Mouse (Mus musculus) forebrain, embryonic 15.5 days (tissue): ENCODE measurements around the gene Ppil1. TPM values are rescaled to one million over a fixed set of nuclear protein-coding genes. Genes with fewer than 3 reads are reported as not detected.

Source experiments
- ATAC-seq: fragments of 200-750 bp; cut with Nextera tagmentation; replicated peaks from 2 replicates; pipeline ENCODE4 v1.8.0; 2017; ENCODE audit warnings: mild to moderate bottlenecking, moderate TSS enrichment, moderate library complexity
- H3K27ac ChIP-seq: fragments of 300-500 bp; sonication (generic); replicated peaks from 2 replicates; pipeline ENCODE4 v1.5.1; 2015; ENCODE audit warnings: mild to moderate bottlenecking, inconsistent platforms
- H3K27me3 ChIP-seq: fragments of 300-500 bp; sonication (generic); 2 replicates; pipeline ENCODE4 v1.6.1; 2015; ENCODE audit warnings: inconsistent platforms
- H3K36me3 ChIP-seq: fragments of 300-500 bp; sonication (generic); 2 replicates; pipeline ENCODE4 v1.6.1; 2015; ENCODE audit warnings: mild to moderate bottlenecking, inconsistent platforms
- H3K4me1 ChIP-seq: fragments of 300-500 bp; sonication (generic); 2 replicates; pipeline ENCODE4 v1.6.1; 2015; ENCODE audit warnings: inconsistent platforms
- H3K4me2 ChIP-seq: fragments of 300-500 bp; sonication (generic); replicated peaks from 2 replicates; pipeline ENCODE4 v1.6.1; 2015; ENCODE audit warnings: mild to moderate bottlenecking, inconsistent platforms
- H3K4me3 ChIP-seq: fragments of 300-500 bp; sonication (generic); 2 replicates; pipeline ENCODE4 v1.5.1; 2015; ENCODE audit warnings: mild to moderate bottlenecking, inconsistent platforms
- H3K9ac ChIP-seq: fragments of 300-500 bp; sonication (generic); replicated peaks from 2 replicates; pipeline ENCODE4 v1.6.1; 2015; ENCODE audit warnings: mild to moderate bottlenecking, inconsistent platforms
- H3K9me3 ChIP-seq: fragments of 300-500 bp; sonication (generic); 2 replicates; pipeline ENCODE4 v1.6.1; 2016; ENCODE audit warnings: inconsistent platforms
- WGBS: fragments of 180-500 bp; shearing (Covaris S2); methylation state at CpG from one replicate; pipeline ENCODE4 v1.1.7; 2015; ENCODE audit warnings: mixed read lengths; 5-methylcytosine and 5-hydroxymethylcytosine counted together
- polyA plus RNA-seq: library from polyadenylated mRNA; unstranded; fragments of >200 nt; fragmentation: Nextera tagmentation; extraction: Ambion mirVana; gene quantifications from 2 replicates; pipeline ENCODE4 v1.2.1, GENCODE M21; 2015

The Ppil1 gene
- polyA plus RNA-seq, 1 experiment from 2014 or later = 128 TPM

GRCm38 (mm10) chr17:29214193-29214456 lies 49.9 kb downstream of the Ppil1 start:
- Histone ChIP-seq H3K4me1 (peaks cover 25% of the 10 kb centered on the region), H3K4me2 (no peak overlapping the region), H3K27ac (peak overlapping the region; percentile 31), H3K9ac (no peak overlapping the region), H3K36me3 (no peaks in the 10 kb centered on the region), H3K27me3 (no peaks in the 10 kb centered on the region), H3K9me3 (no peaks in the 10 kb centered on the region), H3K4me3 (no peak overlapping the region)
- 33% methylated on average over 4 of the region's 4 CpGs for WGBS
- no peak for ATAC-seq

- ATAC-seq = peak; percentile 65
- no peak overlapping the region for H3K4me3 ChIP-seq
- H3K4me1 ChIP-seq = peaks cover 25% of the 10 kb centered on the region
- H3K4me2 ChIP-seq = peak overlapping the region; percentile 26
- peak overlapping the region; percentile 31 for H3K27ac ChIP-seq
- H3K27me3 ChIP-seq = no peaks in the 10 kb centered on the region
- no peaks in the 10 kb centered on the region for H3K36me3 ChIP-seq
- WGBS = 1% methylated on average over 12 of the region's 12 CpGs
- no peaks in the 10 kb centered on the region for H3K9me3 ChIP-seq
- no peak overlapping the region for H3K9ac ChIP-seq
Observed at GRCm38 (mm10) chr17:29213381-29214192, 50.4 kb downstream of the Ppil1 start.

GRCm38 (mm10) chr17:29211836-29212235 lies 52.1 kb downstream of the Ppil1 start:
- 56% methylated on average over 7 of the region's 7 CpGs for WGBS
- Histone ChIP-seq H3K36me3 (no peaks in the 10 kb centered on the region), H3K4me2 (no peak overlapping the region)

GRCm38 (mm10) chr17:29210037-29210436 lies 53.9 kb downstream of the Ppil1 start:
- Histone ChIP-seq H3K36me3 (no peaks in the 10 kb centered on the region), H3K4me1 (peaks cover 22% of the 10 kb centered on the region), H3K9me3 (no peaks in the 10 kb centered on the region), H3K27me3 (no peaks in the 10 kb centered on the region), H3K4me2 (no peak overlapping the region), H3K9ac (no peak overlapping the region), H3K27ac (no peak overlapping the region), H3K4me3 (no peak overlapping the region)
- 98% methylated on average over 3 of the region's 3 CpGs for WGBS
- no peak for ATAC-seq

More at GRCm38 (mm10) chr17:29211836-29212235, 52.1 kb downstream of the Ppil1 start:
- no peaks in the 10 kb centered on the region for H3K9me3 ChIP-seq
- H3K9ac ChIP-seq = no peak overlapping the region
- no peak overlapping the region for H3K4me3 ChIP-seq
- no peaks in the 10 kb centered on the region for H3K27me3 ChIP-seq
- ATAC-seq = no peak
- peaks cover 25% of the 10 kb centered on the region for H3K4me1 ChIP-seq
- no peak overlapping the region for H3K27ac ChIP-seq

GRCm38 (mm10) chr17:29206052-29206451 lies 57.9 kb downstream of the Ppil1 start:
- H3K4me2 ChIP-seq = no peak overlapping the region
- no peak overlapping the region for H3K4me3 ChIP-seq
- H3K4me1 ChIP-seq = no peaks in the 10 kb centered on the region
- no peaks in the 10 kb centered on the region for H3K36me3 ChIP-seq
- H3K9me3 ChIP-seq = no peaks in the 10 kb centered on the region
- H3K9ac ChIP-seq = no peak overlapping the region
- 78% methylated on average over 7 of the region's 7 CpGs for WGBS
- no peaks in the 10 kb centered on the region for H3K27me3 ChIP-seq
- no peak overlapping the region for H3K27ac ChIP-seq
- no peak for ATAC-seq

- WGBS = 88% methylated on average over 6 of the region's 6 CpGs
- H3K36me3 ChIP-seq = no peaks in the 10 kb centered on the region
- no peak for ATAC-seq
Observed at GRCm38 (mm10) chr17:29202604-29203003, 61.4 kb downstream of the Ppil1 start.

More at GRCm38 (mm10) chr17:29202604-29203003, 61.4 kb downstream of the Ppil1 start:
- no peaks in the 10 kb centered on the region for H3K27me3 ChIP-seq
- H3K4me3 ChIP-seq = no peak overlapping the region
- H3K27ac ChIP-seq = no peak overlapping the region
- no peak overlapping the region for H3K9ac ChIP-seq
- H3K9me3 ChIP-seq = no peaks in the 10 kb centered on the region
- peaks cover 11% of the 10 kb centered on the region for H3K4me1 ChIP-seq
- H3K4me2 ChIP-seq = no peak overlapping the region

Other genes starting within 250 kb of the Ppil1 start
- 594 and 620 TPM in 2 replicates for gene Srsf3, start 231.6 kb downstream of the Ppil1 start, polyA plus RNA-seq
- 39.2 and 39.4 TPM in 2 replicates for gene Cdkn1a, start 173.2 kb downstream of the Ppil1 start, polyA plus RNA-seq
- gene Rab44, start 150.0 kb downstream of the Ppil1 start, polyA plus RNA-seq = 0.05 TPM in 1 of 2 replicates, not detected in the other
- gene Cpne5, start 26.0 kb downstream of the Ppil1 start, polyA plus RNA-seq = 21.3 and 24.9 TPM in 2 replicates
- gene BC004004, start 4.6 kb upstream of the Ppil1 start, polyA plus RNA-seq = 96.2 and 96.4 TPM in 2 replicates
- 1.4 and 1.8 TPM in 2 replicates for gene Pi16, start 53.5 kb upstream of the Ppil1 start, polyA plus RNA-seq
- gene Mtch1, start 83.7 kb upstream of the Ppil1 start, polyA plus RNA-seq = 432 and 464 TPM in 2 replicates
- gene Fgd2, start 96.7 kb upstream of the Ppil1 start, polyA plus RNA-seq = 5.5 and 6.0 TPM in 2 replicates
- gene Pim1, start 226.6 kb upstream of the Ppil1 start, polyA plus RNA-seq = 15.6 and 17.7 TPM in 2 replicates